Mouse (Mus musculus) heart, postnatal 0 days (tissue): ENCODE measurements around the gene Kcnj6.

ENCODE experiments used
- CTCF ChIP-seq: IDR thresholded peaks from 2 replicates; pipeline ENCODE4 v1.5.1; 2016; ENCODE audit warnings: antibody characterized with exemption, control low read depth, low read depth
- EP300 ChIP-seq: IDR thresholded peaks from 2 replicates; pipeline ENCODE4 v1.6.1; 2016; ENCODE audit warnings: antibody characterized with exemption, low read depth

- TF ChIP-seq CTCF, result no peak
- TF ChIP-seq EP300, result peak; percentile 89
Measured at GRCm38 (mm10) chr16:94721549-94722006, 275.9 kb downstream of the Kcnj6 start.
